9 mouse cellular contexts compared by ENCODE assay signal in genomic region chr12:12401051-12401465, GRCm38 (mm10).
A peak's percentile ranks its signal among the peaks of the same experiment; 100 is the strongest.
DNase-seq lines count a peak whose midpoint lies in the region; ATAC-seq lines count a peak whose summit lies in the region.
"Had no signal": no experiment of that assay in that cellular context is flagged by ENCODE, and none has a peak within 500 bp of the region (broad histone marks: within the 10 kb centered on the region; RNA-seq: fewer than 3 reads in every experiment).

No protein-coding gene starts in this region.

- peak; percentile 34 for DNase-seq in midbrain, embryonic 10.5 days (ENCODE audit: low spot score)
- peak; percentile 39 for DNase-seq in embryo, embryonic 11.5 days (ENCODE audit: low read depth, low spot score)
- DNase-seq in left cerebral cortex, postnatal 14 days (ENCODE audit: low spot score in 2 of 2), result peak; percentile 46 to 61
- DNase-seq in mesoderm, embryonic 11.5 days (ENCODE audit: low read depth, low spot score), result peak; percentile 65
- DNase-seq in spleen, postnatal 36 days (ENCODE audit: low spot score in 2 of 2), result peak; percentile 4 to 8

- H3K9me3 ChIP-seq in midbrain, embryonic 10.5 days (replicated peaks), result no peaks in the 10 kb centered on the region
- H3K9me3 ChIP-seq in midbrain, embryonic 13.5 days, result no peaks in the 10 kb centered on the region
- H3K9me3 ChIP-seq in intestine, embryonic 15.5 days, result no peaks in the 10 kb centered on the region

- H3K9ac ChIP-seq in midbrain, embryonic 13.5 days (replicated peaks), result no peak overlapping the region
- H3K9ac ChIP-seq in intestine, embryonic 15.5 days, result no peak overlapping the region

- H3K36me3 ChIP-seq in midbrain, embryonic 10.5 days, result no peaks in the 10 kb centered on the region
- no peaks in the 10 kb centered on the region for H3K36me3 ChIP-seq in midbrain, embryonic 13.5 days
- H3K36me3 ChIP-seq in intestine, embryonic 15.5 days, result no peaks in the 10 kb centered on the region

- ATAC-seq in midbrain, embryonic 13.5 days, result no peak
- peak; percentile 88 for ATAC-seq in granulocyte monocyte progenitor cell, adult 5-6 weeks (replicated peaks; ENCODE audit: poor library complexity, severe bottlenecking)
- ATAC-seq in intestine, embryonic 15.5 days, result peak; percentile 45

- 58% methylated on average over 9 of the region's 9 CpGs for WGBS in midbrain, embryonic 10.5 days
- 56% methylated on average over 9 of the region's 9 CpGs for WGBS in midbrain, embryonic 13.5 days
- WGBS in intestine, embryonic 15.5 days, result 29% methylated on average over 9 of the region's 9 CpGs

- no peak overlapping the region for H3K4me2 ChIP-seq in midbrain, embryonic 13.5 days (replicated peaks)
- H3K4me2 ChIP-seq in intestine, embryonic 15.5 days (replicated peaks), result peak overlapping the region; percentile 44

- H3K4me3 ChIP-seq in midbrain, embryonic 10.5 days, result no peak overlapping the region
- H3K4me3 ChIP-seq in midbrain, embryonic 13.5 days (replicated peaks), result no peak overlapping the region
- H3K4me3 ChIP-seq in intestine, embryonic 15.5 days (replicated peaks), result 0 out of 2 replicates have a peak overlapping the region, but pooled peaks have one; percentile 0

- H3K27ac ChIP-seq in midbrain, embryonic 10.5 days (replicated peaks), result no peak overlapping the region
- no peak overlapping the region for H3K27ac ChIP-seq in midbrain, embryonic 13.5 days
- no peak overlapping the region for H3K27ac ChIP-seq in intestine, embryonic 15.5 days
- H3K27ac ChIP-seq: macrophage had no signal

- H3K4me1 ChIP-seq in midbrain, embryonic 10.5 days, result 0 out of 2 replicates have a peak, but pooled peaks cover 2% of the 10 kb centered on the region
- no peaks in the 10 kb centered on the region for H3K4me1 ChIP-seq in midbrain, embryonic 13.5 days (replicated peaks)
- no peaks in the 10 kb centered on the region; the same call in 1 of the 2 replicates for H3K4me1 ChIP-seq in intestine, embryonic 15.5 days (replicated peaks)

- H3K27me3 ChIP-seq in midbrain, embryonic 10.5 days (ENCODE audit: low read depth, poor library complexity, severe bottlenecking), result no peaks in the 10 kb centered on the region
- H3K27me3 ChIP-seq in midbrain, embryonic 13.5 days, result no peaks in the 10 kb centered on the region
- no peaks in the 10 kb centered on the region for H3K27me3 ChIP-seq in intestine, embryonic 15.5 days (replicated peaks)

- intact Hi-C loops in left cerebral cortex, postnatal 14 days (cut with DNase I), result no loop called here

Comparison
In these comparisons a context has a peak if more than half of its experiments do, and no peak if none do; other contexts are left out.
1. DNase-seq: peak in every context shown above with its lines; median percentile 65 in mesoderm, embryonic 11.5 days; 54 in left cerebral cortex, postnatal 14 days; 39 in embryo, embryonic 11.5 days; 34 in midbrain, embryonic 10.5 days; 6 in spleen, postnatal 36 days.